Mouse (Mus musculus) ES-Bruce4 (cell line): ENCODE data around the gene Btbd1. TPM values are rescaled to one million over a fixed set of nuclear protein-coding genes. Genes with fewer than 3 reads are reported as not detected.

Source experiments
- H3K27ac ChIP-seq: 2 replicates; pipeline ENCODE4 v1.5.1; 2012; ENCODE audit warnings: low read length, inconsistent platforms; ENCODE audit not compliant: insufficient read depth
- H3K27me3 ChIP-seq: 2 replicates; pipeline ENCODE4 v1.6.1; 2012; ENCODE audit warnings: mild to moderate bottlenecking, low read length, inconsistent platforms; ENCODE audit not compliant: control insufficient read depth, poor library complexity, insufficient read depth, severe bottlenecking
- H3K36me3 ChIP-seq: 2 replicates; pipeline ENCODE4 v1.6.1; 2012; ENCODE audit warnings: inconsistent platforms, mild to moderate bottlenecking, low read length, moderate library complexity; ENCODE audit not compliant: control insufficient read depth, poor library complexity, insufficient read depth, severe bottlenecking
- H3K4me1 ChIP-seq: one replicate; pipeline ENCODE4 v1.8.1; 2011; ENCODE audit warnings: low read length; ENCODE audit not compliant: control insufficient read depth, insufficient read depth
- H3K4me3 ChIP-seq: 2 replicates; pipeline ENCODE4 v1.5.1; 2011; ENCODE audit warnings: low read depth, mild to moderate bottlenecking, low read length
- H3K9ac ChIP-seq: 2 replicates; pipeline ENCODE4 v1.6.1; 2012; ENCODE audit warnings: low read depth, mild to moderate bottlenecking, inconsistent platforms; ENCODE audit not compliant: poor library complexity, severe bottlenecking
- H3K9me3 ChIP-seq: replicated peaks from 2 replicates; pipeline ENCODE4 v1.6.1; 2012; ENCODE audit warnings: mild to moderate bottlenecking, low read length, inconsistent platforms; ENCODE audit not compliant: control insufficient read depth, poor library complexity, insufficient read depth, severe bottlenecking
- CTCF ChIP-seq: IDR thresholded peaks from one replicate; pipeline ENCODE4 v1.8.1; 2011; ENCODE audit warnings: low read depth, low read length
- EP300 ChIP-seq: IDR thresholded peaks from 2 replicates; pipeline ENCODE4 v1.6.1; 2011; ENCODE audit warnings: low read depth, low read length; ENCODE audit not compliant: insufficient read depth
- POLR2A ChIP-seq: IDR thresholded peaks from one replicate; pipeline ENCODE4 v1.8.1; 2011; ENCODE audit warnings: low read length; ENCODE audit not compliant: insufficient read depth
- polyA plus RNA-seq: library from polyadenylated mRNA; stranded (reverse); fragments of >200 nt; gene quantifications from 2 replicates; pipeline ENCODE4 v1.2.4, GENCODE M21; 2011; ENCODE audit warnings: low read depth; ENCODE audit not compliant: missing spikeins, insufficient read depth, insufficient read length

Btbd1 gene
- polyA plus RNA-seq, 1 experiment: 150 TPM

GRCm38 (mm10) chr7:81854568-81855307 lies 25.5 kb upstream of the Btbd1 start:
- TF ChIP-seq CTCF (no peak), EP300 (no peak), POLR2A (no peak)
- Histone ChIP-seq H3K36me3 (no peaks in the 10 kb centered on the region), H3K4me3 (no peak overlapping the region), H3K27me3 (peaks cover 6% of the 10 kb centered on the region), H3K4me1 (no peaks in the 10 kb centered on the region), H3K9me3 (no peaks in the 10 kb centered on the region), H3K9ac (no peak overlapping the region), H3K27ac (no peak overlapping the region)

- H3K9me3 ChIP-seq: no peaks in the 10 kb centered on the region
- TF ChIP-seq POLR2A (no peak), EP300 (no peak), CTCF (no peak)
- H3K4me3 ChIP-seq: no peak overlapping the region
- no peaks in the 10 kb centered on the region for H3K4me1 ChIP-seq
- H3K27me3 ChIP-seq: no peaks in the 10 kb centered on the region
- H3K36me3 ChIP-seq: no peaks in the 10 kb centered on the region
- no peak overlapping the region for H3K9ac ChIP-seq
- no peak overlapping the region for H3K27ac ChIP-seq
These were observed 22.5 kb upstream of the Btbd1 start for GRCm38 (mm10) chr7:81851706-81852105.

GRCm38 (mm10) chr7:81850171-81850570 lies 20.9 kb upstream of the Btbd1 start:
- no peaks in the 10 kb centered on the region for H3K36me3 ChIP-seq
- no peaks in the 10 kb centered on the region for H3K4me1 ChIP-seq
- no peak overlapping the region for H3K4me3 ChIP-seq
- no peaks in the 10 kb centered on the region for H3K27me3 ChIP-seq
- H3K27ac ChIP-seq: no peak overlapping the region
- no peak overlapping the region for H3K9ac ChIP-seq
- no peaks in the 10 kb centered on the region for H3K9me3 ChIP-seq
- no peak for TF ChIP-seq EP300
- no peak for TF ChIP-seq POLR2A
- no peak for TF ChIP-seq CTCF

GRCm38 (mm10) chr7:81849633-81850032 lies 20.4 kb upstream of the Btbd1 start:
- no peak overlapping the region for H3K4me3 ChIP-seq
- no peaks in the 10 kb centered on the region for H3K9me3 ChIP-seq
- TF ChIP-seq CTCF (no peak), EP300 (no peak), POLR2A (no peak)
- H3K4me1 ChIP-seq: no peaks in the 10 kb centered on the region
- H3K27ac ChIP-seq: no peak overlapping the region
- H3K27me3 ChIP-seq: no peaks in the 10 kb centered on the region
- H3K36me3 ChIP-seq: no peaks in the 10 kb centered on the region
- no peak overlapping the region for H3K9ac ChIP-seq

- Histone ChIP-seq H3K9me3 (no peaks in the 10 kb centered on the region), H3K27me3 (no peaks in the 10 kb centered on the region), H3K9ac (no peak overlapping the region), H3K36me3 (no peaks in the 10 kb centered on the region), H3K4me1 (no peaks in the 10 kb centered on the region), H3K27ac (no peak overlapping the region), H3K4me3 (no peak overlapping the region)
- TF ChIP-seq POLR2A (no peak), CTCF (no peak), EP300 (no peak)
These were observed 20.0 kb upstream of the Btbd1 start for GRCm38 (mm10) chr7:81849214-81849613.

GRCm38 (mm10) chr7:81847777-81848176 lies 18.5 kb upstream of the Btbd1 start:
- Histone ChIP-seq H3K27ac (no peak overlapping the region), H3K9ac (no peak overlapping the region), H3K4me1 (no peaks in the 10 kb centered on the region), H3K9me3 (no peaks in the 10 kb centered on the region), H3K36me3 (no peaks in the 10 kb centered on the region), H3K4me3 (no peak overlapping the region), H3K27me3 (no peaks in the 10 kb centered on the region)
- TF ChIP-seq POLR2A (no peak), EP300 (no peak), CTCF (no peak)
